Mouse (Mus musculus): ENCODE measurements at regions not wholly inside any gene's neighbourhood (a gene's known extent, or its start where the extent isn't known, plus 50 kb on each side); places are given as distances from the start of the nearest gene placed in this dataset.

DNA sequence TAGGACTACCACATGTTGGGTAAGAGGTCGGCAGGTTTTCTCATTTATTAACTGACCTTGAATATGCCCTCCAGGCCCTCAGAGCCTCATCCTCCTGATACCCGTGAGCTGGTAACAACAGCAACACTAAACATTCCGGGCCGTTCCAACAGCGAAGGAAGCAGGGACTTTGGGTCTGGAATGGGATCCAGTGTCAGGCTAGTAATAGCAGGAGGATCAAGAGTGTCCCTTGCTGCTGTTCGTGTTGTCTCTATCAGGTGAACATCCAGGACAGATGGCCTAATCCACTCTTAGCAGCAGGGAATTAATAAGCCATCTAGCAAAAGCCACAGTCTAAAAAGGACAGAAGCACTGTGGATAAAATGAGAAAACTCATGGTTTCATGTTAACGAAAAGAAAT is 106.7 kb downstream of the Cpeb2 start:
- Histone ChIP-seq H3K4me2 (ENCODE audit: low read depth, low read length) (no peak overlapping the region), H3K4me1 (ENCODE audit: control insufficient read depth, insufficient read depth, low read length) (no peaks in the 10 kb centered on the region), H3K9me3 (replicated peaks; ENCODE audit: control insufficient read depth, low read length) (no peaks in the 10 kb centered on the region), H3K27me3 (ENCODE audit: control insufficient read depth, insufficient read depth, low read length) (no peaks in the 10 kb centered on the region), H3K27ac (ENCODE audit: low read length) (no peak overlapping the region), H3K4me3 (replicated peaks; ENCODE audit: low read length) (no peak overlapping the region), H3K36me3 (ENCODE audit: control insufficient read depth, insufficient read depth, low read length) (no peaks in the 10 kb centered on the region), H3K9ac (ENCODE audit: low read length) (no peak overlapping the region)
- no peak for ATAC-seq (ENCODE audit: insufficient read depth, low FRiP score)
- WGBS = 73% methylated on average over 7 of the region's 7 CpGs

GRCm38 (mm10) chr5:43341475-43341874 is 108.5 kb downstream of the Cpeb2 start:
- Histone ChIP-seq H3K9me3 (replicated peaks; ENCODE audit: control insufficient read depth, low read length) (no peaks in the 10 kb centered on the region), H3K27ac (ENCODE audit: low read length) (no peak overlapping the region), H3K9ac (ENCODE audit: low read length) (no peak overlapping the region), H3K4me2 (ENCODE audit: low read depth, low read length) (no peak overlapping the region), H3K27me3 (ENCODE audit: control insufficient read depth, insufficient read depth, low read length) (no peaks in the 10 kb centered on the region), H3K4me3 (replicated peaks; ENCODE audit: low read length) (no peak overlapping the region), H3K36me3 (ENCODE audit: control insufficient read depth, insufficient read depth, low read length) (no peaks in the 10 kb centered on the region), H3K4me1 (ENCODE audit: control insufficient read depth, insufficient read depth, low read length) (no peaks in the 10 kb centered on the region)
- ATAC-seq (ENCODE audit: insufficient read depth, low FRiP score) = no peak
- 85% methylated on average over 2 of the region's 2 CpGs for WGBS

- WGBS = 60% methylated on average over 1 of the region's 1 CpGs
- no peak overlapping the region for H3K4me2 ChIP-seq (ENCODE audit: low read depth, low read length)
Measured at GRCm38 (mm10) chr5:43344441-43344840, 111.5 kb downstream of the Cpeb2 start.

DNA sequence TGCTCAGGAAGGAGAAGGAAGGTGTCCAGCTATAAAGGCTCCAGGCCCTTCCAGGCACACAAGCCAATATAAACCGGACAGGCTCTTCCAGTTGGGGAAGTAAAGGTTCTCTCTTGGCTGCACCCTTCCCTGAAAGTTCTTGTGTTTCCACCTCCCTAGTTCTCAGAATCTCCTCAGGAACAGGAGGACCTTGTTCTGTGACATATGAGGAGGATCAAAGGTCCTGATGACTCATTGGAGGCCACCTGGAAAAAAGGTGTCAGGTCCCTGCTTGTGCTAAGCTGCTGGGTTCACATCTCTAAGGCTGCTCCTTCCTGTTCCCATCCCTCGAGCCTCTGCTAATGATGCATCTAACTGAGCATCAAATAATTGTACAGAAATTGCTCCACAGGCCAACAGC is 118.0 kb downstream of the Cpeb2 start:
- no peak overlapping the region for H3K9ac ChIP-seq (ENCODE audit: low read length)
- WGBS = 65% methylated on average over 2 of the region's 2 CpGs
- no peak overlapping the region for H3K27ac ChIP-seq (ENCODE audit: low read length)
- H3K36me3 ChIP-seq (ENCODE audit: control insufficient read depth, insufficient read depth, low read length) = no peaks in the 10 kb centered on the region
- 0 out of 2 replicates have a peak, but pooled peaks cover 6% of the 10 kb centered on the region for H3K4me1 ChIP-seq (ENCODE audit: control insufficient read depth, insufficient read depth, low read length)
- no peak for ATAC-seq (ENCODE audit: insufficient read depth, low FRiP score)
- H3K9me3 ChIP-seq (replicated peaks; ENCODE audit: control insufficient read depth, low read length) = no peaks in the 10 kb centered on the region
- no peak overlapping the region for H3K4me2 ChIP-seq (ENCODE audit: low read depth, low read length)
- H3K4me3 ChIP-seq (replicated peaks; ENCODE audit: low read length) = no peak overlapping the region
- no peaks in the 10 kb centered on the region for H3K27me3 ChIP-seq (ENCODE audit: control insufficient read depth, insufficient read depth, low read length)

More at GRCm38 (mm10) chr5:43344441-43344840, 111.5 kb downstream of the Cpeb2 start:
- no peaks in the 10 kb centered on the region for H3K36me3 ChIP-seq (ENCODE audit: control insufficient read depth, insufficient read depth, low read length)
- H3K9me3 ChIP-seq (replicated peaks; ENCODE audit: control insufficient read depth, low read length) = no peaks in the 10 kb centered on the region
- ATAC-seq (ENCODE audit: insufficient read depth, low FRiP score) = no peak
- no peaks in the 10 kb centered on the region for H3K4me1 ChIP-seq (ENCODE audit: control insufficient read depth, insufficient read depth, low read length)
- no peak overlapping the region for H3K9ac ChIP-seq (ENCODE audit: low read length)
- H3K27me3 ChIP-seq (ENCODE audit: control insufficient read depth, insufficient read depth, low read length) = no peaks in the 10 kb centered on the region
- H3K4me3 ChIP-seq (replicated peaks; ENCODE audit: low read length) = no peak overlapping the region
- H3K27ac ChIP-seq (ENCODE audit: low read length) = no peak overlapping the region

DNA sequence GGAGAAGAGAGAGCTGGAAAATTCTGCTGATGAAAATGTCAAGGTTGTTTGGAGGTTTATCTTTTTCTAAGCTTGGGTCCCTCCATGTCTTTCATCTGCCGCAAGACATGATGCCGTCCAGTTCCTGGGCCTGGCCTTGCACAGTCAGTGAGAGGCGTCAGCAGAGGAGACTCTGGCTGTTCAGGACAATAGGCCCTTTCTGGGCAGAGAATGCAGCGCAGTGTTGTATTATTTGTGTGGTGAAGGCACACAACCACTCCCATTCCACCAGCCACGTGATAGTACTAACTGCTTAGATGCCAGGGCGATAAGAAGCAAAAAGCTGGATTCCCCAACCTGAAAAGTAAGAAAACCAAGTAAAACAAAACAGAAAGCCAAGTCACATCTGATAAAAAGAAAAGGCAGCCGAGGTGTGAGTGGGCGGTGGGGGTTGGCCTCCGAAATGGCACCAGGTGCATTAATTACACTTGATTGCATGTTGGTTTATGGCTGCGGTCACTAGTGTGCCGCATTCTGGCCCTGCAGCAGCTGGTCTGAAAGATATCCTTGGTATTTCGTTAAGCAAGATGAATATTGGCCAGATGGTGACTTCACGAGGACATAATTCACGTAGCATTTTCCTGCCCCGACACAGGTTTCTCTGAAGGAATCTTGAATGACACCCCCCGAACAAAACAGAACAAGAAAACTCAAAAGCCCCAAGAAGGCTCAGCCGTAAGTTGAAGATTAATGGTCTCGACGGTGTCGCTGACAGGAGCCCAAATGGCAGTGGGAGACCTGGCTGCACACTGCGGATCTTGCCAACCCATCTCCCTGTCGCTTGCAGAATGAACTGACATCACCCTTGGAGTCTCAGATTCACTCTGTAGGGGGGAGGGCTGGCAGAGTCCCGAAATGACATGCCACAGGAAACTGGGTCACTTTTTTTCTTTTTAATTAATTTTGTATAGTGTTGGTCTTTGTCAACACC is 120.3 kb downstream of the Cpeb2 start:
- Histone ChIP-seq H3K4me3 (replicated peaks; ENCODE audit: low read length) (no peak overlapping the region), H3K4me2 (ENCODE audit: low read depth, low read length) (no peak overlapping the region), H3K4me1 (ENCODE audit: control insufficient read depth, insufficient read depth, low read length) (0 out of 2 replicates have a peak, but pooled peaks cover 6% of the 10 kb centered on the region), H3K9ac (ENCODE audit: low read length) (no peak overlapping the region), H3K27me3 (ENCODE audit: control insufficient read depth, insufficient read depth, low read length) (no peaks in the 10 kb centered on the region), H3K36me3 (ENCODE audit: control insufficient read depth, insufficient read depth, low read length) (no peaks in the 10 kb centered on the region), H3K9me3 (replicated peaks; ENCODE audit: control insufficient read depth, low read length) (no peaks in the 10 kb centered on the region), H3K27ac (ENCODE audit: low read length) (no peak overlapping the region)
- 67% methylated on average over 23 of the region's 23 CpGs for WGBS
- ATAC-seq (ENCODE audit: insufficient read depth, low FRiP score) = no peak

DNA sequence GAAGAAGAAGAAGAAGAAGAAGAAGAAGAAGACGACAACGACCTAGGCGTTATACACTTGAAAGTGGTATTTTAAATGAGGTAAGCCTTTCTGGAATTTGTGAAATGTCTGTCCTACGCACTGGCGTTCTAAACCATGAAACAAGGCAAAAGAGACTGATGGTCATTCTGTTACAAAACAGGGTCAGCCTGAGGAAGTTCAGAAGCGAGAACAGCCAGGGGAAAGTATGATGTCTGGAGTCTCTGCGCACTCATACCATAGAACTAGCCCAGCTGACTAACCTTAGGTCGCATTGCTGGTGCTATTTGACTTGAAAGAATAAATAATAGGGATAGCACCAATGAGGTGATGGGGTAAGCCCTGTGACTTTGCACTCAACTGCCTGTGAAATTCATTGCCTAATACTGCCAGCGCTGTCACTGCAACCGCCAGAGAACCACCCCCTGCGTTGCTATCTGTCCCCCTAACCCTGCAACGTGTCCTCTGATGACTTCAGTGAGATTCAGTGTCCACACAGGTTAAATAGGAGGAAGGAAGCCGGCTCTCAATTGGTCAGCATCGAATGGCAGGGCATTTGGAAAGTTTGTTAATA is 121.5 kb downstream of the Cpeb2 start:
- ATAC-seq (ENCODE audit: insufficient read depth, low FRiP score) = 0 out of 2 replicates have a peak, but pooled peaks have one; percentile 1
- Histone ChIP-seq H3K4me1 (ENCODE audit: control insufficient read depth, insufficient read depth, low read length) (0 out of 2 replicates have a peak, but pooled peaks cover 6% of the 10 kb centered on the region), H3K9ac (ENCODE audit: low read length) (peak overlapping the region; percentile 56; the same call in 1 of the 2 replicates), H3K27me3 (ENCODE audit: control insufficient read depth, insufficient read depth, low read length) (no peaks in the 10 kb centered on the region), H3K36me3 (ENCODE audit: control insufficient read depth, insufficient read depth, low read length) (no peaks in the 10 kb centered on the region), H3K9me3 (replicated peaks; ENCODE audit: control insufficient read depth, low read length) (no peaks in the 10 kb centered on the region), H3K4me2 (ENCODE audit: low read depth, low read length) (peak overlapping the region; percentile 65), H3K4me3 (replicated peaks; ENCODE audit: low read length) (peak overlapping the region; percentile 45), H3K27ac (ENCODE audit: low read length) (peak overlapping the region; percentile 74; the same call in 1 of the 2 replicates)
- WGBS = 42% methylated on average over 14 of the region's 14 CpGs

DNA sequence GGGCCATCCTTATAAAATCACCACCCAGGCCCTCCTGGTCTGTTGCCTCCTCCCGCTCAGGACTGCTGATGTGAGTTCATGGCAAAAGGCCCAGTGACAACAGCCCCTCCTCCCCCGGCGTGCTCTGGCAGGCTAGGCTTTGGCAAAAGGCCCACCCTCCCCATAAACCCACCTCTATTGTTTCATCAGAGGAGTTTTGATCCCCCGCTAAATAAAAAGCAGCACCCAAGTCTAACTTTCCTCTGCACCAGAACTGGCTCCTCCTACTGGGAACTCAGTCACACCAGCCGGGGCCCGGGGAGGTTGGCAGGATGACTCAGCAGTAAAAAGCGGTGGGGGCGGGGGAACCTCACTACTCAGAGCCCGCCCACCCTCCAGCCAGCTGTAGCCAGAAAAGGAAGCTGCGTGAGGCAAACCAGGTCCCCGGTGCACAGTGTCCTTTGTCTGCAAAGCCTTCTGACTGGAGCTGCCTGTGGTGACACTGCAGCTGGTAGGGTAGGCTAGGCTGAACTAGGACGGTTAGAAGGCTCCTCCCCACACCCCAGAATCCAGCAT is 122.1 kb downstream of the Cpeb2 start:
- H3K36me3 ChIP-seq (ENCODE audit: control insufficient read depth, insufficient read depth, low read length) = no peaks in the 10 kb centered on the region
- H3K9ac ChIP-seq (ENCODE audit: low read length) = peak overlapping the region; percentile 56
- peak; percentile 95 for ATAC-seq (ENCODE audit: insufficient read depth, low FRiP score)
- H3K4me2 ChIP-seq (ENCODE audit: low read depth, low read length) = peak overlapping the region; percentile 65
- under 1% methylated on average over 12 of the region's 12 CpGs for WGBS
- H3K27ac ChIP-seq (ENCODE audit: low read length) = peak overlapping the region; percentile 74
- peak overlapping the region; percentile 45 for H3K4me3 ChIP-seq (replicated peaks; ENCODE audit: low read length)
- 0 out of 2 replicates have a peak, but pooled peaks cover 6% of the 10 kb centered on the region for H3K4me1 ChIP-seq (ENCODE audit: control insufficient read depth, insufficient read depth, low read length)
- no peaks in the 10 kb centered on the region for H3K9me3 ChIP-seq (replicated peaks; ENCODE audit: control insufficient read depth, low read length)
- H3K27me3 ChIP-seq (ENCODE audit: control insufficient read depth, insufficient read depth, low read length) = no peaks in the 10 kb centered on the region

GRCm38 (mm10) chr5:43355832-43356231 is 122.9 kb downstream of the Cpeb2 start:
- Histone ChIP-seq H3K4me2 (ENCODE audit: low read depth, low read length) (peak overlapping the region; percentile 65), H3K36me3 (ENCODE audit: control insufficient read depth, insufficient read depth, low read length) (no peaks in the 10 kb centered on the region), H3K9me3 (replicated peaks; ENCODE audit: control insufficient read depth, low read length) (no peaks in the 10 kb centered on the region), H3K27ac (ENCODE audit: low read length) (peak overlapping the region; percentile 74; the same call in 1 of the 2 replicates), H3K4me1 (ENCODE audit: control insufficient read depth, insufficient read depth, low read length) (0 out of 2 replicates have a peak, but pooled peaks cover 6% of the 10 kb centered on the region), H3K4me3 (replicated peaks; ENCODE audit: low read length) (no peak overlapping the region), H3K27me3 (ENCODE audit: control insufficient read depth, insufficient read depth, low read length) (no peaks in the 10 kb centered on the region), H3K9ac (ENCODE audit: low read length) (no peak overlapping the region)
- ATAC-seq (ENCODE audit: insufficient read depth, low FRiP score) = no peak
- WGBS = 73% methylated on average over 16 of the region's 16 CpGs
